Mouse (Mus musculus): ENCODE measurements around the gene Tysnd1.

DNA sequence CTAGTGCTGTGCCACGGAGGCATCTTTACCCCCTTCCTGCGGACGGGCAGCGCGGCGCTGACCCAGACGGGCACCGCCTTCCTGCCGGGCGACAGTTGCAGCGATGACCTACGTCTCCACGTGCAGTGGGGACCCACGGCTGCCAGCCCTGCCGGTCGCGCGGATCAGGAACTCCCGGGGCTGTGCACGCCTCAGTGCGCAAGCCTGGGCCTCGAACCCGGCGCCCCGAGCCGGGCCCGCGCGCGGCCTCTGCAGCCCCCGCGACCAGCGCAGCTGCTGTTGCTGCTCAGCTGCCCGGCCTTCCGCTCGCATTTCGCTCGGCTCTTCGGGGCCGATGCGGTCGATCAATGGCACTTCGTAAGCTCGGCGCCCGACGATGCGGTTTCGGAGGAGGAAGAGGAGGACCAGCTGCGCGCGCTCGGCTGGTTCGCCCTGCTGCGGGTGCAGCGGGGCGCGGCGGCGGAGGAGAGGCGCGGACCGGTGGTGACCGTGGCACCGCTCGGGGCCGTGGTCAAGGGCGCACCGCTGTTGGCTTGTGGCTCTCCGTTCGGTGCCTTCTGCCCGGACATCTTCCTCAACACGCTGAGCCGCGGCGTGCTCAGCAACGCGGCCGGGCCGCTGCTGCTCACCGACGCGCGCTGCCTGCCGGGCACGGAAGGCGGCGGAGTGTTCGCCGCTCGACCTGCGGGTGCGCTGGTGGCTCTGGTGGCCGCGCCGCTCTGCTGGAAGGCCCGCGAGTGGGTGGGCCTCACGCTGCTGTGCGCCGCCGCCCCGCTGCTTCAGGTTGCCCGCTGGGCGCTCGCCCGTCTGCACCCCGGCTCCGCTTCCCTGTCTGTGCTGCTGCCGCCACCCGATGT, 617 bp downstream of the Tysnd1 start:
- TF ChIP-seq CTCF (IDR thresholded peaks at IDR 0.05; ENCODE audit: control insufficient read depth, insufficient read depth, insufficient read length), result no peak
- TF ChIP-seq MYOD1 (IDR thresholded peaks at IDR 0.05; ENCODE audit: control insufficient read depth, insufficient read length, low read depth), result no peak
- TF ChIP-seq USF1 (IDR thresholded peaks at IDR 0.05; ENCODE audit: low read depth), result no peak
- no peak for TF ChIP-seq MAX (IDR thresholded peaks at IDR 0.05)
- TF ChIP-seq FOSL1 (IDR thresholded peaks at IDR 0.05; ENCODE audit: insufficient read depth, low read length, poor library complexity, severe bottlenecking), result no peak
- TF ChIP-seq CEBPB (IDR thresholded peaks at IDR 0.05; ENCODE audit: low read depth), result no peak
